Mouse (Mus musculus): ENCODE results near the gene Klf13. TPM values are rescaled to one million over a fixed set of nuclear protein-coding genes. Genes with fewer than 3 reads are reported as not detected.

The Klf13 gene
- total and polyA plus RNA-seq, 2 experiments from 2014 or later, result 32.0 TPM

GRCm38 (mm10) chr7:63894662-63895061, 44.1 kb downstream of the Klf13 start:
- Histone ChIP-seq H3K27ac (ENCODE audit: low read depth, low read length) (no peak overlapping the region), H3K9me3 (ENCODE audit: low read length) (no peaks in the 10 kb centered on the region), H3K4me3 (ENCODE audit: low read depth, low read length) (no peak overlapping the region), H3K36me3 (ENCODE audit: insufficient read depth) (peaks cover 14% of the 10 kb centered on the region), H3K27me3 (ENCODE audit: insufficient read depth, low read length) (no peaks in the 10 kb centered on the region), H3K4me1 (ENCODE audit: insufficient read depth) (peaks cover 19% of the 10 kb centered on the region), H3K9ac (no peak overlapping the region), H3K4me2 (ENCODE audit: low read depth) (no peak overlapping the region)
- TF ChIP-seq CTCF (IDR thresholded peaks at IDR 0.05; ENCODE audit: low read depth), result no peak
- DNase-seq (no peak), ATAC-seq (no peak)
- 32% methylated on average over 4 of the region's 4 CpGs for WGBS

GRCm38 (mm10) chr7:63893729-63894128, 45.0 kb downstream of the Klf13 start:
- Histone ChIP-seq H3K9me3 (ENCODE audit: low read length) (no peaks in the 10 kb centered on the region), H3K27me3 (ENCODE audit: insufficient read depth, low read length) (no peaks in the 10 kb centered on the region), H3K27ac (ENCODE audit: low read depth, low read length) (no peak overlapping the region), H3K36me3 (ENCODE audit: insufficient read depth) (peaks cover 21% of the 10 kb centered on the region), H3K4me3 (ENCODE audit: low read depth, low read length) (no peak overlapping the region), H3K9ac (no peak overlapping the region), H3K4me2 (ENCODE audit: low read depth) (no peak overlapping the region), H3K4me1 (ENCODE audit: insufficient read depth) (peaks cover 19% of the 10 kb centered on the region)
- no peak for ATAC-seq
- DNase-seq, result peak; percentile 50
- no peak for TF ChIP-seq CTCF (IDR thresholded peaks at IDR 0.05; ENCODE audit: low read depth)
- WGBS, result 30% methylated on average over 4 of the region's 4 CpGs

DNA sequence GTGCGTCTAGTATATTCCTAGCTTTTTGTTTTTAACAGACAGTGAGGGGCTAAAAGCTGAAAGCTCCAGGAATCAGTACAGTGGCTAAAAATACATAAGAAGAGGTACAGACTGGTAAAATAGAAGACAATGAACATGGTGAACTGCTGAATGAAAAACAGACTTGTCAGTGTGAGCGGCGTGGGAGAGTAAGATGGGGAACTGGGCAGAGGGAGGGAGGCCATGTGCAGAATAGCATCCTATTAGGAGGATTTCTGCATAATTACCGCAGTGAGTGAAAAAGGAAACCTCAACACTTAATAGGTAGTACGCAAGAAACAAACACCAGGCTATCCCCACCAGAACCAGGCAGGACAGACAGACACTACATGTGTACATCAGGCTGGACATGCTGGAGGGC, 45.5 kb downstream of the Klf13 start:
- Histone ChIP-seq H3K4me1 (ENCODE audit: insufficient read depth) (peaks cover 19% of the 10 kb centered on the region), H3K9me3 (ENCODE audit: low read length) (no peaks in the 10 kb centered on the region), H3K9ac (no peak overlapping the region), H3K27ac (ENCODE audit: low read depth, low read length) (0 out of 2 replicates have a peak overlapping the region, but pooled peaks have one; percentile 5), H3K36me3 (ENCODE audit: insufficient read depth) (peaks cover 21% of the 10 kb centered on the region), H3K4me2 (ENCODE audit: low read depth) (no peak overlapping the region), H3K4me3 (ENCODE audit: low read depth, low read length) (no peak overlapping the region), H3K27me3 (ENCODE audit: insufficient read depth, low read length) (no peaks in the 10 kb centered on the region)
- no peak for TF ChIP-seq CTCF (IDR thresholded peaks at IDR 0.05; ENCODE audit: low read depth)
- 30% methylated on average over 5 of the region's 5 CpGs for WGBS
- DNase-seq (no peak), ATAC-seq (no peak)

GRCm38 (mm10) chr7:63891488-63892075, 47.1 kb downstream of the Klf13 start:
- no peaks in the 10 kb centered on the region for H3K27me3 ChIP-seq (ENCODE audit: insufficient read depth, low read length)
- peaks cover 15% of the 10 kb centered on the region for H3K4me1 ChIP-seq (ENCODE audit: insufficient read depth)
- no peaks in the 10 kb centered on the region for H3K9me3 ChIP-seq (ENCODE audit: low read length)
- no peak for TF ChIP-seq CTCF (IDR thresholded peaks at IDR 0.05; ENCODE audit: low read depth)
- ATAC-seq (no peak), DNase-seq (no peak)
- H3K36me3 ChIP-seq (ENCODE audit: insufficient read depth), result peaks cover 21% of the 10 kb centered on the region
- H3K27ac ChIP-seq (ENCODE audit: low read depth, low read length), result no peak overlapping the region
- H3K4me3 ChIP-seq (ENCODE audit: low read depth, low read length), result no peak overlapping the region
- 72% methylated on average over 43 of the region's 43 CpGs for WGBS
- no peak overlapping the region for H3K4me2 ChIP-seq (ENCODE audit: low read depth)
- no peak overlapping the region for H3K9ac ChIP-seq

GRCm38 (mm10) chr7:63889116-63889975, 49.4 kb downstream of the Klf13 start:
- H3K4me2 ChIP-seq (ENCODE audit: low read depth), result no peak overlapping the region
- H3K36me3 ChIP-seq (ENCODE audit: insufficient read depth), result peaks cover 21% of the 10 kb centered on the region
- no peak overlapping the region for H3K9ac ChIP-seq
- no peak overlapping the region for H3K27ac ChIP-seq (ENCODE audit: low read depth, low read length)
- peaks cover 11% of the 10 kb centered on the region for H3K4me1 ChIP-seq (ENCODE audit: insufficient read depth)
- no peaks in the 10 kb centered on the region for H3K9me3 ChIP-seq (ENCODE audit: low read length)
- no peak for TF ChIP-seq CTCF (IDR thresholded peaks at IDR 0.05; ENCODE audit: low read depth)
- H3K27me3 ChIP-seq (ENCODE audit: insufficient read depth, low read length), result no peaks in the 10 kb centered on the region
- no peak overlapping the region for H3K4me3 ChIP-seq (ENCODE audit: low read depth, low read length)
- ATAC-seq, result no peak
- no peak for DNase-seq
- whole genome bisulfite sequencing, result 65% methylated on average over 9 of the region's 9 CpGs

GRCm38 (mm10) chr7:63888674-63889073, 50.0 kb downstream of the Klf13 start:
- Histone ChIP-seq H3K4me3 (ENCODE audit: low read depth, low read length) (no peak overlapping the region), H3K9ac (no peak overlapping the region), H3K27me3 (ENCODE audit: insufficient read depth, low read length) (no peaks in the 10 kb centered on the region), H3K4me1 (ENCODE audit: insufficient read depth) (peaks cover 8% of the 10 kb centered on the region), H3K36me3 (ENCODE audit: insufficient read depth) (peaks cover 21% of the 10 kb centered on the region), H3K4me2 (ENCODE audit: low read depth) (no peak overlapping the region), H3K27ac (ENCODE audit: low read depth, low read length) (no peak overlapping the region), H3K9me3 (ENCODE audit: low read length) (no peaks in the 10 kb centered on the region)
- DNase-seq (no peak), ATAC-seq (no peak)
- no peak for TF ChIP-seq CTCF (IDR thresholded peaks at IDR 0.05; ENCODE audit: low read depth)
- WGBS, result 76% methylated on average over 6 of the region's 6 CpGs

- WGBS, result 85% methylated on average over 10 of the region's 10 CpGs
- TF ChIP-seq CTCF (IDR thresholded peaks at IDR 0.05; ENCODE audit: low read depth), result no peak
Observed at GRCm38 (mm10) chr7:63887602-63888123, 51.1 kb downstream of the Klf13 start.

More at GRCm38 (mm10) chr7:63887602-63888123, 51.1 kb downstream of the Klf13 start:
- ATAC-seq, result no peak
- DNase-seq, result no peak
- Histone ChIP-seq H3K9ac (no peak overlapping the region), H3K9me3 (ENCODE audit: low read length) (no peaks in the 10 kb centered on the region), H3K4me1 (ENCODE audit: insufficient read depth) (no peaks in the 10 kb centered on the region), H3K4me2 (ENCODE audit: low read depth) (no peak overlapping the region), H3K36me3 (ENCODE audit: insufficient read depth) (peaks cover 21% of the 10 kb centered on the region), H3K4me3 (ENCODE audit: low read depth, low read length) (no peak overlapping the region), H3K27me3 (ENCODE audit: insufficient read depth, low read length) (no peaks in the 10 kb centered on the region), H3K27ac (ENCODE audit: low read depth, low read length) (no peak overlapping the region)

Data from forebrain, postnatal 0 days (tissue).